Mouse (Mus musculus) kidney, embryonic 14.5 days (tissue): ENCODE measurements at regions not wholly inside any gene's neighbourhood (a gene's known extent, or its start where the extent isn't known, plus 50 kb on each side); places are given as distances from the start of the nearest gene placed in this dataset.

Experiments
- ATAC-seq: fragments of 200-750 bp; cut with Nextera tagmentation; 2 replicates; pipeline ENCODE4 v1.8.0; 2017; ENCODE audit warnings: moderate number of reproducible peaks, mild to moderate bottlenecking, moderate TSS enrichment, moderate library complexity; ENCODE audit not compliant: low FRiP score, low TSS enrichment
- H3K27ac ChIP-seq: fragments of 300-500 bp; sonication (generic); 2 replicates; pipeline ENCODE4 v1.5.1; 2014; ENCODE audit warnings: low read depth, mild to moderate bottlenecking, low read length, moderate library complexity, mixed read lengths
- H3K27me3 ChIP-seq: fragments of 300-500 bp; sonication (generic); 2 replicates; pipeline ENCODE4 v1.6.1; 2014; ENCODE audit warnings: mild to moderate bottlenecking, low read length; ENCODE audit not compliant: control insufficient read depth, insufficient read depth
- H3K36me3 ChIP-seq: fragments of 300-500 bp; sonication (generic); 2 replicates; pipeline ENCODE4 v1.6.1; 2014; ENCODE audit warnings: low read length, mixed read lengths; ENCODE audit not compliant: control insufficient read depth, insufficient read depth
- H3K4me1 ChIP-seq: fragments of 300-500 bp; sonication (generic); 2 replicates; pipeline ENCODE4 v1.6.1; 2014; ENCODE audit warnings: low read length, mixed read lengths; ENCODE audit not compliant: control insufficient read depth, insufficient read depth
- H3K4me2 ChIP-seq: fragments of 300-500 bp; sonication (generic); replicated peaks from 2 replicates; pipeline ENCODE4 v1.6.1; 2014; ENCODE audit warnings: low read depth, mild to moderate bottlenecking, low read length
- H3K4me3 ChIP-seq: fragments of 300-500 bp; sonication (generic); 2 replicates; pipeline ENCODE4 v1.5.1; 2014; ENCODE audit warnings: mild to moderate bottlenecking, low read length
- H3K9ac ChIP-seq: fragments of 300-500 bp; sonication (generic); 2 replicates; pipeline ENCODE4 v1.6.1; 2014; ENCODE audit warnings: low read depth, mild to moderate bottlenecking, low read length, moderate library complexity
- H3K9me3 ChIP-seq: fragments of 300-500 bp; sonication (generic); 2 replicates; pipeline ENCODE4 v1.6.1; 2016; ENCODE audit warnings: low read length; ENCODE audit not compliant: control insufficient read depth
- WGBS: fragments of 180-500 bp; shearing (Covaris S2); extraction: QIAGEN DNeasy Blood & Tissue Kit; methylation state at CpG from one replicate; pipeline ENCODE4 v1.1.7; 2014; 5-methylcytosine and 5-hydroxymethylcytosine counted together

- H3K4me2 ChIP-seq, result no peak overlapping the region
- no peak for ATAC-seq
- H3K4me3 ChIP-seq, result no peak overlapping the region
- no peak overlapping the region for H3K27ac ChIP-seq
- H3K9ac ChIP-seq, result no peak overlapping the region
- no peaks in the 10 kb centered on the region for H3K36me3 ChIP-seq
- WGBS, result 82% methylated on average over 3 of the region's 3 CpGs
- H3K4me1 ChIP-seq, result no peaks in the 10 kb centered on the region
- no peaks in the 10 kb centered on the region for H3K27me3 ChIP-seq
- no peaks in the 10 kb centered on the region for H3K9me3 ChIP-seq
Observed at GRCm38 (mm10) chr5:52954713-52955112, 83.2 kb upstream of the Slc34a2 start.

DNA sequence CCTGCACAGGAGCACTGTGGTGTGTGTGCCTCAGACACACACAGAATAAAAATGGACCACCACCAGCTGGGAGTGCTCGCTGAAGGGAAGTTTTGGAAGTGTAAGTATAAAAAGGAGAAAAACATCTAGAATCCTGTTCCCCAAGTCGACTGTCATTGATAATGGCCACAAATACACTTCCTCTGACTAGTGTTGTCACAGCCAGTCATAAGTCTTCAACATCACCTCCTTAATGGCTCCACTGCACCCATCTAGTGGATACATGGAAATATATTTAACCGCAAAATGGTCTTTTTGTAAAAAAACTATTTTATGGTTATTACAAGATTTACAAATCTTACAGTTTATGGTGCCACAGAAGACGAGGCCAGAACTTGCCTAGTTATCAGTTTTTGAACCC, 73.7 kb upstream of the Slc34a2 start:
- no peak overlapping the region for H3K4me2 ChIP-seq
- no peaks in the 10 kb centered on the region for H3K27me3 ChIP-seq
- no peak for ATAC-seq
- no peak overlapping the region for H3K4me3 ChIP-seq
- H3K4me1 ChIP-seq, result no peaks in the 10 kb centered on the region
- H3K36me3 ChIP-seq, result no peaks in the 10 kb centered on the region
- H3K9ac ChIP-seq, result no peak overlapping the region
- no peaks in the 10 kb centered on the region for H3K9me3 ChIP-seq
- no peak overlapping the region for H3K27ac ChIP-seq
- WGBS, result 71% methylated on average over 4 of the region's 4 CpGs

DNA sequence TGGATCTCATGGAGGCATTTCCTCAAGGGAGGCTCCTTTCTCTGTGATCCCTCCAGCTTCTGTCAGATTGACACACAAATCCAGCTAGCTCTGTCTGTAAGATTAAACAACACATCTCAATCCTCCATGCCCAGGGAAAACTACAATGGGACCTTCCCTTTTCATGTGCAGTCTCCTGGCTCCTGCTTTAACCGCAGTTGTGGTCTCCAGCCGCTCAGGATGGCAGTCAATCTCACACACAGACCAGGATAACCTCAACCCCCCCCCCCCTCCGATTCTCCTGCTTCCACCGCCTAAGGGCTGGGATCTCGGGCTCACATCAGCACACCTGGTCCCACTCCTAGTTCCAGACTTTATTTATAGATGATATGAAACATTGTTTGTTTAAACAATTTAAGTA, 66.1 kb upstream of the Slc34a2 start:
- ATAC-seq, result no peak
- WGBS, result 59% methylated on average over 5 of the region's 5 CpGs
- H3K4me3 ChIP-seq, result no peak overlapping the region

GRCm38 (mm10) chr5:52973003-52973402, 64.9 kb upstream of the Slc34a2 start:
- no peak for ATAC-seq
- Histone ChIP-seq H3K4me1 (no peaks in the 10 kb centered on the region), H3K27ac (no peak overlapping the region), H3K27me3 (no peaks in the 10 kb centered on the region), H3K9me3 (no peaks in the 10 kb centered on the region), H3K36me3 (no peaks in the 10 kb centered on the region), H3K4me3 (no peak overlapping the region), H3K4me2 (no peak overlapping the region), H3K9ac (no peak overlapping the region)
- 69% methylated on average over 2 of the region's 2 CpGs for WGBS

More for the DNA sequence above, 66.1 kb upstream of the Slc34a2 start:
- Histone ChIP-seq H3K36me3 (no peaks in the 10 kb centered on the region), H3K4me2 (no peak overlapping the region), H3K4me1 (no peaks in the 10 kb centered on the region), H3K9me3 (no peaks in the 10 kb centered on the region), H3K9ac (no peak overlapping the region), H3K27me3 (no peaks in the 10 kb centered on the region), H3K27ac (no peak overlapping the region)

DNA sequence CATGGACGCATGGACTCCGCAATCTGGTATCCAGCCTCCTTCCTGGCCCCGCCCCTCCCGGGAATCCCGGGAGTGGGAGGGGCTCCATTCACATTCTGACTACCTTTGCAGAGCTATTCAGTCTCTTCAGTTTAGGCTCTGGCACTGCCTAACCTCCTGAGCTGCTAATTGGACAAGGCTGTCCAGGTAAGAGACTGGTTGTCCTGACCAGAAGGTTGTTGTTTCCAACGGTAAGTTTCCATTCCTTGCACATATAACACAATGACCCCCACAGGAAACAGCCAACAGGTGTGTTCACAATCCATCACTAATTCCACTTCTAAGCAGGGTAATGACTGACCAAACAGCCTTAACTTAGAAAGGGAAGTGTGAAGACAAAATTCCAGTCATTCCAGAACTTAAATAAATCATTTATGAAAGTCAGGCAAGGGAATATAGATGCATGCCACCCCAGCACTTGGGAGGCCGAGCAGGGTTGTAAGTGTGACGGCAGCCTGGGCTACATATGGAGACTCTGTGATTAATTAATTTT, 62.3 kb upstream of the Slc34a2 start:
- Histone ChIP-seq H3K36me3 (no peaks in the 10 kb centered on the region), H3K9me3 (peaks cover 4% of the 10 kb centered on the region; the same call in 1 of the 2 replicates), H3K27me3 (no peaks in the 10 kb centered on the region), H3K27ac (no peak overlapping the region), H3K4me3 (no peak overlapping the region), H3K4me1 (no peaks in the 10 kb centered on the region), H3K4me2 (no peak overlapping the region), H3K9ac (no peak overlapping the region)
- ATAC-seq, result peak; percentile 59; the same call in 1 of the 2 replicates
- 60% methylated on average over 8 of the region's 8 CpGs for WGBS

DNA sequence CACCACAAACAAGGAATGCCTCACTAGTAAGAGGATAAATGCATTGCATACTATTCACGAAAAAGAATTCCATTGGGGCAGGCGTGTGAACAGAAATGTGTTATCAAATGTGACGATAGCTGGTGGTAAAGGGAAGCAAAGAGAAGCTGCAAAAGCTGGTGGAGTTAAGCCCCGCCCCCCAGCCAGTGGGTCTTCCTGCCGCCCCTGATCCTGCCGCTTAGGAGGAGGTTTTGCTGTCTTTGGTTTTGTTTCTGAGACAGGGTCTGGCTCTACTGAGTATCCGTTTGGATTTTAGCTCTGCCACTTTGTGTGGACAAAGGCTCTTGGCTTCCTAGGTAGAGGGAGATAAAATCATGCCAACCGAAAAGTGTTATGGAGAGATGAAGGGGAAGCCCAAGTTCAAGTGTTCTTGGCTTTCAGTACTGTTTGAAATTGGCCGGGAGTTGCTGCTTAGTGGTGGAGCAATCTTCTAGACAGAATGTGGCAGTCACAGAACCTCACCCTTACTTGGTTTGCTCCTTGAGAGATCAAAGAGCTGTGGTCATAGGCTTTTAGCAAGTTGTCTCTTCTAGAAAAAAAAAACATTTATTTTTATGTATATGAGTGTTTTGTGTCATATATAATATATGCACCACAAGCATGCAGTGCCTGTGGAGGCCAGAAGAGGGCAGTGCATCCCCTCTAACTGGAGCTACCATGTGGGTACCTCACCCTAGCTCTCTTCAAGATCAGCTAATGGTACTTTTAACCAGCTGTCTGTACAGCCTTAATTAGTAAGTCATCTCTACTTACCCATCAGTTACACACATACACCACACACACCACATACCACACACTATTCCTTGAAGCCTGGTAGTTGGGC, 59.8 kb upstream of the Slc34a2 start:
- ATAC-seq, result no peak
- Histone ChIP-seq H3K27ac (no peak overlapping the region), H3K4me3 (no peak overlapping the region), H3K4me1 (no peaks in the 10 kb centered on the region), H3K27me3 (no peaks in the 10 kb centered on the region), H3K36me3 (no peaks in the 10 kb centered on the region), H3K9me3 (peaks cover 4% of the 10 kb centered on the region; the same call in 1 of the 2 replicates), H3K4me2 (no peak overlapping the region), H3K9ac (no peak overlapping the region)
- 80% methylated on average over 9 of the region's 9 CpGs for WGBS

- Histone ChIP-seq H3K27ac (no peak overlapping the region), H3K27me3 (no peaks in the 10 kb centered on the region), H3K4me3 (no peak overlapping the region), H3K4me1 (no peaks in the 10 kb centered on the region), H3K36me3 (no peaks in the 10 kb centered on the region), H3K4me2 (no peak overlapping the region), H3K9ac (no peak overlapping the region), H3K9me3 (peaks cover 4% of the 10 kb centered on the region; the same call in 1 of the 2 replicates)
- WGBS, result 33% methylated on average over 1 of the region's 1 CpGs
- ATAC-seq, result no peak
Observed at GRCm38 (mm10) chr5:52979458-52979857, 58.4 kb upstream of the Slc34a2 start.

GRCm38 (mm10) chr5:52982056-52982455, 55.8 kb upstream of the Slc34a2 start:
- Histone ChIP-seq H3K4me2 (no peak overlapping the region), H3K36me3 (no peaks in the 10 kb centered on the region), H3K9ac (no peak overlapping the region), H3K27me3 (no peaks in the 10 kb centered on the region), H3K4me1 (no peaks in the 10 kb centered on the region), H3K4me3 (no peak overlapping the region), H3K27ac (no peak overlapping the region), H3K9me3 (peaks cover 4% of the 10 kb centered on the region; the same call in 1 of the 2 replicates)
- ATAC-seq, result no peak
- 87% methylated on average over 4 of the region's 4 CpGs for WGBS

DNA sequence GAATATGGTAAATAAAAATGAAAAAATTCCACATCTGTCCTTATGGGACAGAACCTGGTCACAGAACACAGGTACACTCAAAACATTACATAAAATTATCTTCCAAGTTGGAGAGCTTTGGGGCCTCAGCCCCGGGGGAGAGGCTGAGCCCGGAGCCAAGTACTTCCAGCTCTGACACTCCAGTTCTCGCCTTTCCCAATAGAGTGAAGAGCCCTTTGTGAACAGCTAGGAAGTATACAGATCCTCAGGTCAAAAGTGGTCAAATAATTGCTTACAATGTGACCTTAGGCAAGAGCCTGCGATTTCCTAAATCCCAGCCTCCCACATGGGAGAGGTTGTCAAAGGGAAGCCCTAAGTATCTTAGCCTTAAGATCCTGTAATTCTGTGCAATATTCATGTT, 55.1 kb upstream of the Slc34a2 start:
- 70% methylated on average over 4 of the region's 4 CpGs for WGBS
- H3K4me3 ChIP-seq, result no peak overlapping the region
- no peak for ATAC-seq
- no peaks in the 10 kb centered on the region for H3K4me1 ChIP-seq
- H3K9me3 ChIP-seq, result peaks cover 4% of the 10 kb centered on the region; the same call in 1 of the 2 replicates
- H3K4me2 ChIP-seq, result no peak overlapping the region
- no peak overlapping the region for H3K9ac ChIP-seq
- H3K27me3 ChIP-seq, result no peaks in the 10 kb centered on the region
- no peaks in the 10 kb centered on the region for H3K36me3 ChIP-seq
- no peak overlapping the region for H3K27ac ChIP-seq
